Mouse (Mus musculus) ES-E14 (cell line): ENCODE data around the gene Chac1.

Experiments used
- CHD2 ChIP-seq: IDR thresholded peaks from 2 replicates; pipeline ENCODE4 v1.6.1; 2014; ENCODE audit warnings: mild to moderate bottlenecking, low read depth, low read length, inconsistent platforms
- HCFC1 ChIP-seq: IDR thresholded peaks from 2 replicates; pipeline ENCODE4 v1.6.1; 2012; ENCODE audit warnings: low read length, inconsistent platforms, borderline replicate concordance; ENCODE audit not compliant: insufficient read depth
- MAFK ChIP-seq: IDR thresholded peaks from 2 replicates; pipeline ENCODE4 v1.6.1; 2014; ENCODE audit warnings: mild to moderate bottlenecking, low read depth, low read length, inconsistent platforms; ENCODE audit not compliant: insufficient read depth
- ZC3H11A ChIP-seq: IDR thresholded peaks from 2 replicates; pipeline ENCODE4 v1.6.1; 2012; ENCODE audit warnings: low read depth, mild to moderate bottlenecking, inconsistent platforms, low read length, borderline replicate concordance
- ZNF384 ChIP-seq: IDR thresholded peaks from 2 replicates; pipeline ENCODE4 v1.6.1; 2012; ENCODE audit warnings: low read depth, low read length, inconsistent platforms

DNA sequence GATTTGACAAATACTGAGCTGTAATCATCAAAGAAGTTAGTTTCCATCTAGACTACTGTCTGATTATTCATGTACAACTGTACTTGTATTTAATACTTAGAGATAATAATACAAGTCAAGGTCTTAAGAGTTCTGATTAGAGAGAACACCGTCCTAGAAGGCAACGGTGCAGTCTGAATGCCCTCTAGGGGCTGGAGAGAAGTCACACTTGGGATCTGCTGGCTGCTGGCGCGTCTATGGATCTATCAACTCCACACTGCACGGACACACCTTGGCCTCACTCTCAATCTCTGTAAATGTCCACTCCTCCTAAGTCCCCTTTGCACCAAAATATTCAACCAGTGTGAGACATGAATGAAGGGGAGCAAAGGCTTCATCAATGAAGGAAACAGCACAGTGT is 47.2 kb downstream of the Chac1 start:
- TF ChIP-seq ZNF384, result no peak
- no peak for TF ChIP-seq CHD2
- TF ChIP-seq MAFK, result no peak
- TF ChIP-seq ZC3H11A, result no peak
- TF ChIP-seq HCFC1, result no peak
